Mouse (Mus musculus): Measurements from ENCODE around the gene Ccdc171.

GRCm38 (mm10) chr4:83658415-83658814 lies 133.1 kb downstream of the Ccdc171 start:
- TF ChIP-seq CTCF (IDR thresholded peaks at IDR 0.05; ENCODE audit: low read depth, low read length) (no peak), POLR2AphosphoS5 (IDR thresholded peaks at IDR 0.05; ENCODE audit: insufficient replicate concordance, low read depth, low read length) (no peak), TAL1 (conservative IDR thresholded peaks at IDR 0.05; ENCODE audit: low read depth, low read length) (no peak), GATA2 (IDR thresholded peaks at IDR 0.05; ENCODE audit: borderline replicate concordance, low read depth, low read length) (no peak)

Data from G1E (cell line).